In the genomic region with DNA sequence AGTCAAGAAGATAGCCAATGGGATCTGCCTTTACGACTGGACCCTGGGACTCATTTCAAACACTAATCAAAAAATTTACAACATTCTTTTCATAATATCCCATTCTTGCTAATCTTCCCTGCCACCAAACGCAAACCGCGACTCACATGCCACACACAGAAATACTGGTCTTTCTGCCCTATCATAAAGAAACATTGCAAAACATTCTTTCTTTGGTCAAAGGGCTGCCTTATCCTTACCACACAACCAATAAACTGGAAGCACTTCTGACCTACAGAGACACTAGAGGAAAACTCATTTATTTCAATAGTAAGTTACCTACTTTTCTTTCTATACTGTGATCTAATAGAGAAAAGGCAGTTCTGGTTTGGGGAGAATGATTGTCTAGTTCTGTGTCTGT, we compare ENCODE assay signal across 41 mouse cellular contexts. TPM values are rescaled to one million over a fixed set of nuclear protein-coding genes. Genes with fewer than 3 reads are reported as not detected.
"Had no signal": no experiment of that assay in that cellular context is flagged by ENCODE, and none has a peak within 500 bp of the region (broad histone marks: within the 10 kb centered on the region; RNA-seq: fewer than 3 reads in every experiment).

No protein-coding gene starts in this region.

- H3K9me3 ChIP-seq: heart, embryonic 10.5 days; heart, embryonic 12.5 days; heart, embryonic 13.5 days; heart, embryonic 15.5 days; hindbrain, embryonic 10.5 days; hindbrain, embryonic 12.5 days; hindbrain, embryonic 13.5 days; hindbrain, embryonic 15.5 days; kidney, embryonic 15.5 days had no signal

- H3K4me1 ChIP-seq: heart, embryonic 10.5 days; heart, embryonic 12.5 days; heart, embryonic 13.5 days; heart, embryonic 15.5 days; hindbrain, embryonic 10.5 days; hindbrain, embryonic 12.5 days; hindbrain, embryonic 13.5 days; hindbrain, embryonic 15.5 days; kidney, embryonic 15.5 days had no signal

- ATAC-seq: hindbrain, embryonic 16.5 days; hindbrain, postnatal 0 days; inflammation-experienced regulatory T-cells, adult 6 months had no signal

- H3K27ac ChIP-seq: heart, embryonic 10.5 days; heart, embryonic 13.5 days; heart, embryonic 15.5 days; hindbrain, embryonic 10.5 days; hindbrain, embryonic 12.5 days; hindbrain, embryonic 13.5 days; hindbrain, embryonic 14.5 days; hindbrain, embryonic 15.5 days; hindbrain, postnatal 0 days; kidney, embryonic 15.5 days; kidney, postnatal 0 days; layer of hippocampus, adult 2 months; left cerebral cortex, adult 2 months had no signal

- H3K4me3 ChIP-seq: heart, embryonic 10.5 days; heart, embryonic 12.5 days; heart, embryonic 13.5 days; heart, embryonic 15.5 days; hindbrain, embryonic 10.5 days; hindbrain, embryonic 12.5 days; hindbrain, embryonic 13.5 days; hindbrain, embryonic 15.5 days; kidney, embryonic 15.5 days; layer of hippocampus, adult 2 months; left cerebral cortex, adult 2 months had no signal

- H3K36me3 ChIP-seq: heart, embryonic 10.5 days; heart, embryonic 12.5 days; heart, embryonic 13.5 days; heart, embryonic 15.5 days; hindbrain, embryonic 10.5 days; hindbrain, embryonic 12.5 days; hindbrain, embryonic 13.5 days; hindbrain, embryonic 15.5 days; kidney, embryonic 15.5 days had no signal

- H3K9ac ChIP-seq: heart, embryonic 12.5 days; heart, embryonic 13.5 days; heart, embryonic 15.5 days; hindbrain, embryonic 12.5 days; hindbrain, embryonic 13.5 days; hindbrain, embryonic 14.5 days; hindbrain, embryonic 15.5 days; kidney, embryonic 15.5 days had no signal

- H3K27me3 ChIP-seq: heart, embryonic 12.5 days; heart, embryonic 13.5 days; heart, embryonic 15.5 days; hindbrain, embryonic 12.5 days; hindbrain, embryonic 13.5 days; hindbrain, embryonic 15.5 days; kidney, embryonic 15.5 days had no signal

- DNase-seq: heart, postnatal 10 days; heart, postnatal 14 days; heart, postnatal 36 days; heart, postnatal 4 days; kidney, adult 11 months; kidney, adult 18-20 months; kidney, adult 2 months; kidney, adult 8-10 months; kidney, adult 9 months; kidney, postnatal 10 days; kidney, postnatal 14 days; kidney, postnatal 25 days; kidney, postnatal 36 days; kidney, postnatal 4 days; layer of hippocampus, adult 9-11 months; layer of hippocampus, postnatal 36 days had no signal

- H3K4me2 ChIP-seq: heart, embryonic 11.5 days; heart, embryonic 12.5 days; heart, embryonic 13.5 days; heart, embryonic 15.5 days; hindbrain, embryonic 12.5 days; hindbrain, embryonic 13.5 days; hindbrain, embryonic 14.5 days; hindbrain, embryonic 15.5 days; kidney, embryonic 15.5 days had no signal

RNA-seq across cellular contexts. Expression of a gene that starts 5.9 kb away (rescaled TPM):
- polyA plus RNA-seq: heart, embryonic 10.5 days; heart, embryonic 11.5 days; heart, embryonic 12.5 days; heart, embryonic 13.5 days; heart, embryonic 14.5 days; heart, embryonic 15.5 days; heart, embryonic 16.5 days; heart, postnatal 0 days; hindbrain, embryonic 10.5 days; hindbrain, embryonic 11.5 days; hindbrain, embryonic 12.5 days; hindbrain, embryonic 13.5 days; hindbrain, embryonic 14.5 days; hindbrain, embryonic 15.5 days; hindbrain, embryonic 16.5 days; hindbrain, postnatal 0 days; inflammation-experienced regulatory T-cells, adult 6 months; intestine, embryonic 14.5 days; kidney, adult 2 months; kidney, embryonic 14.5 days; kidney, embryonic 15.5 days; kidney, embryonic 16.5 days; kidney, postnatal 0 days; large intestine, adult 2 months had no signal
